Mouse (Mus musculus): ENCODE results near the gene Kel. TPM values are rescaled to one million over a fixed set of nuclear protein-coding genes. Genes with fewer than 3 reads are reported as not detected.

The Kel gene
- polyA plus RNA-seq (2014; fragmentation: Illumina TruSeq; extraction: RNeasy Lipid Tissue Mini Kit (QIAGEN cat#74804); ENCODE audit: low read depth, low replicate concordance): not detected

GRCm38 (mm10) chr6:41704123-41704522, at the start of gene Kel:
Gene Kel, minus strand, starts transcription at chr6:41704339.

GRCm38 (mm10) chr6:41684131-41684530, 20.0 kb downstream of the Kel start, which contains the start of gene Llcfc1:
Gene Llcfc1, plus strand, starts transcription at chr6:41684431.

GRCm38 (mm10) chr6:41680669-41681068, 23.5 kb downstream of the Kel start, which contains the start of gene Trpv5:
Gene Trpv5, minus strand, starts transcription at chr6:41680769.

Other genes with a start within 250 kb of the Kel start
- gene Prss1, start 245.4 kb downstream of the Kel start, polyA plus RNA-seq (2014; fragmentation: Illumina TruSeq; extraction: RNeasy Lipid Tissue Mini Kit (QIAGEN cat#74804); ENCODE audit: low read depth, low replicate concordance): not detected
- gene Prss2, start 182.6 kb downstream of the Kel start, polyA plus RNA-seq (2014; fragmentation: Illumina TruSeq; extraction: RNeasy Lipid Tissue Mini Kit (QIAGEN cat#74804); ENCODE audit: low read depth, low replicate concordance): not detected
- 29.8 TPM for gene Ephb6, start 98.9 kb downstream of the Kel start, polyA plus RNA-seq (2014; fragmentation: Illumina TruSeq; extraction: RNeasy Lipid Tissue Mini Kit (QIAGEN cat#74804); ENCODE audit: low read depth, low replicate concordance)
- 27.6 TPM for gene Trpv6, start 67.9 kb downstream of the Kel start, polyA plus RNA-seq (2014; fragmentation: Illumina TruSeq; extraction: RNeasy Lipid Tissue Mini Kit (QIAGEN cat#74804); ENCODE audit: low read depth, low replicate concordance)
- gene Trpv5, start 23.6 kb downstream of the Kel start, polyA plus RNA-seq (2014; fragmentation: Illumina TruSeq; extraction: RNeasy Lipid Tissue Mini Kit (QIAGEN cat#74804); ENCODE audit: low read depth, low replicate concordance): not detected
- 11.7 TPM for gene Llcfc1, start 19.9 kb downstream of the Kel start, polyA plus RNA-seq (2014; fragmentation: Illumina TruSeq; extraction: RNeasy Lipid Tissue Mini Kit (QIAGEN cat#74804); ENCODE audit: low read depth, low replicate concordance)
- not detected for gene Olfr459, start 70.8 kb upstream of the Kel start, polyA plus RNA-seq (2014; fragmentation: Illumina TruSeq; extraction: RNeasy Lipid Tissue Mini Kit (QIAGEN cat#74804); ENCODE audit: low read depth, low replicate concordance)
- not detected for gene Pip, start 143.2 kb upstream of the Kel start, polyA plus RNA-seq (2014; fragmentation: Illumina TruSeq; extraction: RNeasy Lipid Tissue Mini Kit (QIAGEN cat#74804); ENCODE audit: low read depth, low replicate concordance)
- gene Sval2, start 148.7 kb upstream of the Kel start, polyA plus RNA-seq (2014; fragmentation: Illumina TruSeq; extraction: RNeasy Lipid Tissue Mini Kit (QIAGEN cat#74804); ENCODE audit: low read depth, low replicate concordance): not detected
- not detected for gene Sval1, start 247.3 kb upstream of the Kel start, polyA plus RNA-seq (2014; fragmentation: Illumina TruSeq; extraction: RNeasy Lipid Tissue Mini Kit (QIAGEN cat#74804); ENCODE audit: low read depth, low replicate concordance)